Mouse (Mus musculus) embryo, embryonic 11 days (tissue): Measurements from ENCODE around the gene Fitm1.

Experiments
- DNase-seq: peaks from one replicate; pipeline ENCODE4 v3.0.0-alpha.2; 2015

Gene Fitm1

GRCm38 (mm10) chr14:55575302-55575701 is at the start of gene Fitm1:
Gene Fitm1 (plus strand): TSS chr14:55575617.
- DNase-seq = no peak

DNA sequence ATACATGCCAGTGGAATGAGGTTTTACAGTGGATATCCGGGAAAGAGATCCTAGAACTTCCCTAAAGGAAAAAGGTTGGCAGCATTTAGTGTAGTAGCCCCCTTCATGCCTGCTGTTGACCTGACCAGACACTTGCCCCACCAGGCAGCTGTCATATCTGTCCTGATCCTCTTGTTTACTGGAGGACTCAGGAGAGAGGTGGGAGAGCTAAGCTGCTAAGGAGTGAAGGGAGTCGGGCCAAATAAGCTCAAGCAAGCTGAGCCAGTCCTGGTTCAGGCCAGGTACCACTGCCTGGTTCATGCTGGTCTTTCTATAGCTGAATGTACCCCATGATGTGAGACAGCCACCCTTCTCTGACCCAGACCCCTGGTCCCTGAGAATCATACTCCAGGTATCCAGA is 48.7 kb upstream of the Fitm1 start:
- no peak for DNase-seq

- peak; percentile 56 for DNase-seq
Observed at GRCm38 (mm10) chr14:55527940-55528339, 47.5 kb upstream of the Fitm1 start.

- DNase-seq = peak; percentile 57
Observed at GRCm38 (mm10) chr14:55536116-55536745, 39.2 kb upstream of the Fitm1 start.

GRCm38 (mm10) chr14:55540067-55540786 is 35.2 kb upstream of the Fitm1 start, which contains the start of gene Pck2:
Gene Pck2 (plus strand): TSS chr14:55540266.
- DNase-seq = peak; percentile 92

- DNase-seq = peak; percentile 67
Observed at GRCm38 (mm10) chr14:55540787-55541321, 34.6 kb upstream of the Fitm1 start.

DNA sequence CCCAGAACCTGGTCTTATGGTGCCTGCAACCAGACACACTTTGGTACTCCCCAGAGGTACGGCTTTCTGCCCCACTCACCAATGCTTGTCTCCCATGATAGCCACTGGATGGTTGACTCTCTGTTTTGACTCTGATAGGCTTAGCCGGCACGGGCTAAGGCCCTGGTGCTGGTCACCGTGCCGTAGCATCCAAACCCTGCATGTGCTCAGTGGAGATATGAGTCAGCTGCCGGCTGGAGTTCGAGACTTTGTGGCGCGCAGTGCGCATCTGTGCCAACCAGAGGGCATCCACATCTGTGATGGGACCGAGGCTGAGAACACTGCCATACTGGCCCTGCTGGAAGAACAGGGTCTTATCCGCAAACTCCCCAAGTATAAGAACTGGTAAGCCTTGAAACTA is 33.1 kb upstream of the Fitm1 start:
- DNase-seq = no peak

DNA sequence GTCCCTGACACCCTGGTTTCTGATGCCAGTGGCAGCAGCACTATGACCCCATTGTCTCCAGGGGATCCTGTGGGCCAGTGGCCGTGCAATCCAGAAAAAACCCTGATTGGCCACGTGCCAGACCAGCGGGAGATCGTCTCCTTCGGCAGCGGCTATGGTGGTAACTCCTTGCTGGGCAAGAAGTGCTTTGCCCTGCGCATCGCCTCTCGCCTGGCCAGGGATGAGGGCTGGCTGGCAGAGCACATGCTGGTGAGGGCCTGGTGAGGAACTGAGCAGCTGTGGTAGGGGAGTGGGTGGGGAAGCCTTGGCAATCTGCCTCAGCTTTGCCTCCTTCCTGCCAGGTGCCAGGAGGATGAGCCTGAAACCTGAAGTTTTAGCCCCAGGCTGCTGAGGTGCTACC is 31.1 kb upstream of the Fitm1 start:
- DNase-seq = no peak

DNA sequence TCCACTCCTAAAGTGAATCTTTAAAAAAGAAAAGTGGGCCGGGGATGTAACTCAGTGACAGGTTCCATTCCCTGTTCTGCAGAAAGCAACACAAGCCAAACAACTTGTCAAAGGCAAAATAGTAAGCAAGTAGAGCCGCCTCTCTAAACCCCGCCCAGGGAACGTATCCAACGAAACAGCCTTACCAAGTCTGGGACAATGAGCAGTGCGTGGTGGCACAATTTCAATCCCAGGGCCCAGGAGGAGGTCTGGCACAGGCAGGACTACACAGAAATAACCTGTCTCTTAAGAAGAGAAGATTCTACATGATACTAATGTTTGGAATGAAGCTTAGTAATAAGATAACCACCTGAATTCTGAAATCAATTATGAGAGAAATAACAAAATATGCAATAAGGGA is 25.2 kb upstream of the Fitm1 start:
- DNase-seq = no peak

GRCm38 (mm10) chr14:55551347-55551746 is 24.1 kb upstream of the Fitm1 start:
- no peak for DNase-seq

- no peak for DNase-seq
Observed at GRCm38 (mm10) chr14:55551794-55552193, 23.6 kb upstream of the Fitm1 start.

DNA sequence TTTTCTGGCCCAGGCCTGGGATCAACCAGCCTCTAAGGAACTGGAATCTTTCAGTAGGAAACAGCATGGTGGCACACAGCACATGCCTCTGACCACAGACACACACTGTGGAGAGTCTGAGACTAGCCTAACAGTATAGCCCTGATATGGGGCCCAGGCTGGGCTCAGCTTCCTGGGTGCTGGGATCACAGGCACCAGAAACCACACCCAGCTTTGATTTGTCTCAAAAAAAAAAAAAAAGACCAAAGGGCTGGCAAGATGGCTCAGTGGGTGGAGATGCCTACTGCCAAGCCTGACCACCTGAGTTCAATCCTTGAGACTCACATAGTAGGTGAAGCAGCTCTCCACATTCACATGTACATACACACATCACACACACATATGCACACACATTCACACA is 20.8 kb upstream of the Fitm1 start:
- DNase-seq = no peak

DNA sequence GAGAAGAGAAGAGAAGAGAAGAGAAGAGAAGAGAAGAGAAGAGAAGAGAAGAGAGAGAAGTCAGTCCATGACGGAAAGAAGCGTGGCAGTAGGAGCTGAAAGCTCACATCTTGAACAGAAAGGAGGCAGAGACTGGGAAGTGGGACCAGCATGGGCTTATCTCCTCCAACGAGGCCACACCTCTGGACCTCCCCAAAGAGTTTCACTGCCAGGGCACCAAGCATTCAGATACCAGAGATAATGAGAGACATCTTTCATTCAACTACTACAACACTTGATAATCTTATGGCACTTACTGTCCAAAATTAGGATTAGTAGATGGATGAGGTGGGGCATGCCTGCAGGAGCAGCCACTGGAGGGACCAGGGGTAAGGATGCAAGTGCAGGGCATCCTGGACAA is 19.6 kb upstream of the Fitm1 start:
- DNase-seq = no peak

GRCm38 (mm10) chr14:55557003-55557402 is 18.4 kb upstream of the Fitm1 start:
- peak; percentile 85 for DNase-seq

DNA sequence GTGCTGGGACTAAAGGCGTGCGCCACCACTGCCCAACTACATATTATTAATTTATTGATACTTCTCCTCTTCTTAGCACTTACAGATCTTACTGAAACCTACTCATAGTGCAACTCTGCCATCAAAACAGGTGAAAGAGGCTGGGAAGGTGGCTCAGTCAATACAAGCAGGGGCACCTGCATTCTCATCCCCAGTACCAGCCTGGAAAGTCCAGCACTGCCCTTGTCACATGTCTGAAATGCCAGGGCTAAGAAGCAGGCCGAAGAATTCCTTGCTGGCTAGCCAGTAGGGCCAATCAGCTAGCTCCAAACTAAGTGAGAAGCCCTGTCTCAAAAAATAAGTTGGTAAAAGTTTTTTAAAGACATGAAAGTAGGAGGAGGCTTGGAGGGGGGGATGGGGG is 17.8 kb upstream of the Fitm1 start:
- DNase-seq = no peak

GRCm38 (mm10) chr14:55558740-55559448 is 16.5 kb upstream of the Fitm1 start:
- DNase-seq = no peak

DNA sequence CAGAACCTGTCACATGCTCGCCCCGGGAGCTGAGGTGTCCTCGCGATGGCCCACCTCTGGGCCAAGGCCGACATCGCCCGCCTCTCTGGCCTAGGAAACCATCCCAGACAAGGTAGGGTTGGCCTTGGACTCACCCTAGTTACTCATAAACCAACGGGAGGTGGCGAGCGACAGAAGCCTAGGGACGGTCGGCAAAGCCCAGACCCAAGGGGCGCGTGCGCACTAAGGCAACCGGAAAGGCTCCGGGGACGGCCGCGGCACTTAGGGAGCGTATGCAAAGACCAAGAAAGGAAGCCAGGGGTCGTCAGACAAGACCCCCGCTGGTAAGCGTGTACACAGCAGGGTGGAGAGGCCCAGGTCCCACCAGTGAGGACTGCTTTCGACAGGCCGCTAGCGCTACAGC is 15.6 kb upstream of the Fitm1 start, which contains the start of gene Dcaf11:
Gene Dcaf11 (plus strand): TSS at position 208 of the 403 bp plus-strand sequence.
- peak; percentile 97 for DNase-seq

DNA sequence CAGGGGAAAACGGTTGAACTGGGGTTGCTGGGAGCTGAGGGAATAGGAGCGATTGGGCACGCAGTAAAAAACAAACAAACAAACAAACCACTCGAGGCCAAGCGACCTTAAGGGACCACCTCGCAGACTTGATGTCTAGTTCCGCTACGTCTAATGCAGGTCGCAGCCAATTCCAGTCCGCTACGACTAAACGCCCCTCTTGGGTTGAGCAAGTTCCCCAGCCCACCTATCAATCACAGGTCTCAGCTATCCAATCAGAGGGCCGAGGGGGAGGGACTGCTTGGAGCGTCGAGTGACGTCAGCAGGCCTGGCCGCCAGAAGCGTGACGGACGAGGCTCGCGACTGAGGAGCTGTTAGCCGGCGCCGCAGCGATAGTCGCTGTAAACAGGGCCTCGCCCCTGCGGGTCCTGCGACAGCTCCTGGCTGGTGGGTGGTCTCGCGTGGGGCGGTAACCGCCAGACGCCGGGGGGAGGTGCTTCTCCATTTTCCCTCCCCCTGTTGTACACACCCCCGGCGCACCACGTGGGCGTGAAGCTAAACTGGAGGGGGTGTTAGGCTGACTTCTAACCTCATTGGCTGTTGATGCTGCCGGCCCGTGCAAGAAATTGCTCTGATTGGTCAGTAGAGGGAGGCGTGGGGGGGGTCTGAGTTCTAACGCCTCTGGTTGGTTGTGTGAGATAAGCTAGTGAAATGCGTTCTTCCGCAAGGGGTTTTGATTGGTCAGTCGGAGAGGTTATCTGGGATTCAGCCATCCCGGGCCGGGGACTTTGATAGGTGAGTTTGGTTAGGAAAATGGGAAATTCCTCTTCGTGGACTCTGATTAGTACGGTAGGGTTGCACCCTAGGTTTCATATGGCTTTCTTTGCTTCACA is 15.0 kb upstream of the Fitm1 start, which contains the start of gene A730061H03Rik:
Gene A730061H03Rik (minus strand): TSS at position 205 of the 872 bp plus-strand sequence.
- peak; percentile 98 for DNase-seq

DNA sequence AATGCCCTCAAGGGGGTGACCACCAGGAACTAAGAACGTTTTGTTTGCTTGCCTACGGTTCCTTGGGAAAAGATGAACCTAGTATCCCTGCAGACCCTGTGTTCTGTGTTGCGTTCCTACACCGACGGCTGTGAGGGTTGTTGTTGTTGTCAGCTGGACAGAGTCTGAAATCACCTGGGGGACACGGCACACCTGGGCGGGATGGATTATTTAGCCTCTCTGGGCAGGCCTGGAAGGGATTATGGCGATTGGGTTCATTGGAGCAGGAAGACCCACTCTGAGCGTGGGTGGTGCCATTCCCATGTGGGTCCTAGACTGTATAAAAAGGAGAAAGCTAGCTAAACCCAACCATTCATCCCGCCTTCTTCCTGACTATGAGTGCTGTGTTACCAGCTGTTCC is 13.6 kb upstream of the Fitm1 start:
- DNase-seq = no peak

GRCm38 (mm10) chr14:55563249-55563648 is 12.2 kb upstream of the Fitm1 start:
- DNase-seq = no peak

DNA sequence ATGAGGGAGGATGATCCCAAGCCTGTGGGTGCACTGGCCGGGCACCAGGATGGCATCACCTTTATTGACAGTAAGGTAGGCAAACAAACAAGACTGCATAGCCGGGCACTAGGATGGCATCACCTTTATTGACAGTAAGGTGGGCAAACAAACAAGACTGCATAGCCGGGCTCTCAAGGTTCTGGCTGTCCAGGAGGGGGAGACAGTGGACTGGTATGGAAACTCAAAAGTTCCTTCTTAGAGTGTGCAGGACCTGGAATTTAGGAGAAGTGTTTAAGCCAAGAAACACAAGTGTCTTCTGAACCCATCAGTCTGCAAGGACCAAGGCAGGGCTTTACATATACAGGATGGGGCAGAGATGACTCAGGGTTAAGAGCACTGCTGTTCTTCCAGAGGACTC is 9.7 kb upstream of the Fitm1 start:
- DNase-seq = no peak

GRCm38 (mm10) chr14:55567496-55567895 is 7.9 kb upstream of the Fitm1 start:
- no peak for DNase-seq
